Mouse (Mus musculus) gonadal fat pad, adult 2 months (tissue): ENCODE measurements around the gene Unc5a. TPM values are rescaled to one million over a fixed set of nuclear protein-coding genes. Genes with fewer than 3 reads are reported as not detected.

ENCODE experiments used
- polyA plus RNA-seq: library from polyadenylated mRNA; depleted of rRNA; stranded (reverse); fragments of >200 nt; gene quantifications from 2 replicates; pipeline ENCODE4 v1.2.3, GENCODE M21; 2012; rRNA removed

The Unc5a gene
- polyA plus RNA-seq, 1 experiment, result 9.2 TPM

Other genes starting within 250 kb of the Unc5a start
- gene Cdhr2, start 247.9 kb upstream of the Unc5a start, polyA plus RNA-seq, result 4.8 and 6.5 TPM in 2 replicates
- gene Gprin1, start 199.5 kb upstream of the Unc5a start, polyA plus RNA-seq, result 0.11 and 0.27 TPM in 2 replicates
- gene Sncb, start 182.8 kb upstream of the Unc5a start, polyA plus RNA-seq, result not detected in 2 replicates
- 0.11 TPM in 1 of 2 replicates, not detected in the other for gene Eif4e1b, start 165.4 kb upstream of the Unc5a start, polyA plus RNA-seq
- gene Tspan17, start 160.0 kb upstream of the Unc5a start, polyA plus RNA-seq, result 26.9 and 44.3 TPM in 2 replicates
- gene Hk3, start 72.0 kb downstream of the Unc5a start, polyA plus RNA-seq, result 2.7 and 3.1 TPM in 2 replicates
- gene Uimc1, start 150.9 kb downstream of the Unc5a start, polyA plus RNA-seq, result 9.7 and 10.7 TPM in 2 replicates
- gene Zfp346, start 155.9 kb downstream of the Unc5a start, polyA plus RNA-seq, result 19.0 and 20.9 TPM in 2 replicates
- not detected in 2 replicates for gene Gm17617, start 184.1 kb downstream of the Unc5a start, polyA plus RNA-seq
- gene Fgfr4, start 203.2 kb downstream of the Unc5a start, polyA plus RNA-seq, result 4.3 and 6.0 TPM in 2 replicates